Mouse (Mus musculus): ENCODE data around the gene Kdm6a.

DNA sequence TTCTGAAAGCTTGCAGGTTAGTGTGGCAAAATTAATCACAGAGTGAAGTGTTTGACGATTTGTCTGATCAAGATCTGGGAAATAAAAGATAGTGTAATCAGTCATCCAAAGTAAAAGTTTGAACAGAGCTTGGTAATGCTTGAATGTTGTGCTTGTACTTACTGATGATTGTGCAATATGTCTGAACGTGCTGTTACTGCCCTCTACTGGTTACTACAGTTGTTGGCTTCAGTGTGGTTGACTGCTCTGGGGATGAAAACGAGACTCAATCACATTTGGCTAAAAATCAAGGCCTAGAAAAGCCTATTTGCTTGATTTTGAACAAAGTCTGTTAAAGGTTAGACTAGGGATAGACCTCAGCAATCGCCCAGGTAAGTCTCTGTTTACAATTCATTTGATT lies 92.4 kb downstream of the Kdm6a start:
- TF ChIP-seq POLR2A (IDR thresholded peaks at IDR 0.05; ENCODE audit: borderline replicate concordance, extremely low read depth, insufficient read depth, insufficient read length, poor library complexity, severe bottlenecking): no peak
- peak; percentile 69; the same call in 1 of the 2 replicates for TF ChIP-seq CTCF (IDR thresholded peaks at IDR 0.05; ENCODE audit: borderline replicate concordance, extremely low read depth, insufficient read depth, insufficient read length)
